Mouse (Mus musculus): ENCODE data around the gene Prcp. TPM values are rescaled to one million over a fixed set of nuclear protein-coding genes. Genes with fewer than 3 reads are reported as not detected.

Gene Prcp
- 20.1 and 22.1 TPM in 2 replicates for total RNA-seq (2014; rRNA removed)
- 12.8 and 14.3 TPM in 2 replicates for polyA plus RNA-seq (2015; fragmentation: Nextera tagmentation; extraction: Ambion mirVana)

- peak within 1 kb of the TSS; percentile 80 for H3K4me2 ChIP-seq (ENCODE audit: low read depth, low read length, poor library complexity, severe bottlenecking)
- no peaks in the 10 kb centered on the region for H3K27me3 ChIP-seq (ENCODE audit: insufficient read depth, low read length)
- no peaks in the 10 kb centered on the region for H3K36me3 ChIP-seq (ENCODE audit: insufficient read depth, low read length)
- DNase-seq (ENCODE audit: low spot score) (peak; percentile 96), ATAC-seq (ENCODE audit: low FRiP score) (peak; percentile 92)
- H3K4me1 ChIP-seq (ENCODE audit: insufficient read depth, low read length) = 0 out of 2 replicates have a peak, but pooled peaks cover 4% of the 10 kb centered on the region
- peak within 1 kb of the TSS; percentile 81 for H3K9ac ChIP-seq (replicated peaks; ENCODE audit: low read length, poor library complexity, severe bottlenecking)
- H3K9me3 ChIP-seq (ENCODE audit: low read length) = no peaks in the 10 kb centered on the region
- peak within 1 kb of the TSS; percentile 49 for H3K4me3 ChIP-seq (ENCODE audit: low read depth, low read length)
- under 1% methylated on average over 53 of the region's 53 CpGs for WGBS
- peak; percentile 94 for TF ChIP-seq CTCF (IDR thresholded peaks at IDR 0.05)
- H3K27ac ChIP-seq (ENCODE audit: low read depth, low read length) = peak within 1 kb of the TSS; percentile 94
These were observed at the start of gene Prcp, which contains the start of gene Ddias for GRCm38 (mm10) chr7:92874116-92874675. TSS of gene Prcp (plus strand) at chr7:92874470. TSS of gene Ddias (minus strand) at chr7:92874247.

DNA sequence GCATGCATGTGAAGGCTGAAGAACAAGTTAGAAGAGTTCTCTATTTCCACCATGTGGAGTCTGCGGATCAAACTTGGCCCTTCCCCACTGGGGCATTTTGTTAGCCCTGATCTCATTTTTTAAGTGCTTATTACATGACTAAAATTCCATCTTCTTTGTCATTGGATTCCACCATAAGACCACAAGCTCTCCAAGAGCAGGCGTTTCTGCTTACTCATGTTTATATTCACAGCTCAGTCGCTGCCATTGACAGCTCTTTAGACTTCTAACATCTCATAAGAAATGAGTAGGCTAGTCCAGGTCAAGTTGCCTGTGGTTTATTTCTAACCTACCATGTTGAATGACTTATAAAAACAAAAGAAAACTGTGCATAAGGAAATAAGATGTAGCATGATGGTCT, 48.0 kb upstream of the Prcp start:
- Histone ChIP-seq H3K27ac (ENCODE audit: low read depth, low read length) (no peak overlapping the region), H3K27me3 (ENCODE audit: insufficient read depth, low read length) (no peaks in the 10 kb centered on the region), H3K4me3 (ENCODE audit: low read depth, low read length) (no peak overlapping the region), H3K4me1 (ENCODE audit: insufficient read depth, low read length) (no peaks in the 10 kb centered on the region), H3K4me2 (ENCODE audit: low read depth, low read length, poor library complexity, severe bottlenecking) (no peak overlapping the region), H3K9ac (replicated peaks; ENCODE audit: low read length, poor library complexity, severe bottlenecking) (no peak overlapping the region), H3K36me3 (ENCODE audit: insufficient read depth, low read length) (no peaks in the 10 kb centered on the region), H3K9me3 (ENCODE audit: low read length) (no peaks in the 10 kb centered on the region)
- ATAC-seq (ENCODE audit: low FRiP score) (no peak), DNase-seq (ENCODE audit: low spot score) (no peak)
- TF ChIP-seq CTCF (IDR thresholded peaks at IDR 0.05) = no peak
- WGBS = 90% methylated on average over 3 of the region's 3 CpGs

GRCm38 (mm10) chr7:92827981-92828380, 46.3 kb upstream of the Prcp start:
- Histone ChIP-seq H3K27me3 (ENCODE audit: insufficient read depth, low read length) (no peaks in the 10 kb centered on the region), H3K9me3 (ENCODE audit: low read length) (no peaks in the 10 kb centered on the region), H3K27ac (ENCODE audit: low read depth, low read length) (no peak overlapping the region), H3K9ac (replicated peaks; ENCODE audit: low read length, poor library complexity, severe bottlenecking) (no peak overlapping the region), H3K4me1 (ENCODE audit: insufficient read depth, low read length) (no peaks in the 10 kb centered on the region), H3K36me3 (ENCODE audit: insufficient read depth, low read length) (no peaks in the 10 kb centered on the region), H3K4me3 (ENCODE audit: low read depth, low read length) (no peak overlapping the region), H3K4me2 (ENCODE audit: low read depth, low read length, poor library complexity, severe bottlenecking) (no peak overlapping the region)
- WGBS = 36% methylated on average over 3 of the region's 3 CpGs
- peak; percentile 69 for TF ChIP-seq CTCF (IDR thresholded peaks at IDR 0.05)
- peak; percentile 63 for DNase-seq (ENCODE audit: low spot score)
- ATAC-seq (ENCODE audit: low FRiP score) = no peak

GRCm38 (mm10) chr7:92832395-92832794, 41.9 kb upstream of the Prcp start:
- Histone ChIP-seq H3K9me3 (ENCODE audit: low read length) (no peaks in the 10 kb centered on the region), H3K9ac (replicated peaks; ENCODE audit: low read length, poor library complexity, severe bottlenecking) (no peak overlapping the region), H3K27me3 (ENCODE audit: insufficient read depth, low read length) (no peaks in the 10 kb centered on the region), H3K4me3 (ENCODE audit: low read depth, low read length) (no peak overlapping the region), H3K4me1 (ENCODE audit: insufficient read depth, low read length) (no peaks in the 10 kb centered on the region), H3K27ac (ENCODE audit: low read depth, low read length) (no peak overlapping the region), H3K4me2 (ENCODE audit: low read depth, low read length, poor library complexity, severe bottlenecking) (no peak overlapping the region), H3K36me3 (ENCODE audit: insufficient read depth, low read length) (peaks cover 8% of the 10 kb centered on the region; the same call in 1 of the 2 replicates)
- TF ChIP-seq CTCF (IDR thresholded peaks at IDR 0.05) = no peak
- 97% methylated on average over 6 of the region's 6 CpGs for WGBS
- DNase-seq (ENCODE audit: low spot score) = no peak
- no peak for ATAC-seq (ENCODE audit: low FRiP score)

GRCm38 (mm10) chr7:92834391-92834790, 39.9 kb upstream of the Prcp start:
- Histone ChIP-seq H3K27me3 (ENCODE audit: insufficient read depth, low read length) (no peaks in the 10 kb centered on the region), H3K9ac (replicated peaks; ENCODE audit: low read length, poor library complexity, severe bottlenecking) (no peak overlapping the region), H3K4me3 (ENCODE audit: low read depth, low read length) (no peak overlapping the region), H3K36me3 (ENCODE audit: insufficient read depth, low read length) (peaks cover 8% of the 10 kb centered on the region; the same call in 1 of the 2 replicates), H3K4me1 (ENCODE audit: insufficient read depth, low read length) (no peaks in the 10 kb centered on the region), H3K4me2 (ENCODE audit: low read depth, low read length, poor library complexity, severe bottlenecking) (no peak overlapping the region), H3K9me3 (ENCODE audit: low read length) (no peaks in the 10 kb centered on the region), H3K27ac (ENCODE audit: low read depth, low read length) (no peak overlapping the region)
- no peak for DNase-seq (ENCODE audit: low spot score)
- 95% methylated on average over 2 of the region's 2 CpGs for WGBS
- TF ChIP-seq CTCF (IDR thresholded peaks at IDR 0.05) = no peak
- no peak for ATAC-seq (ENCODE audit: low FRiP score)

- no peaks in the 10 kb centered on the region for H3K9me3 ChIP-seq (ENCODE audit: low read length)
- H3K9ac ChIP-seq (replicated peaks; ENCODE audit: low read length, poor library complexity, severe bottlenecking) = no peak overlapping the region
- ATAC-seq (ENCODE audit: low FRiP score) (no peak), DNase-seq (ENCODE audit: low spot score) (no peak)
- no peaks in the 10 kb centered on the region for H3K4me1 ChIP-seq (ENCODE audit: insufficient read depth, low read length)
- no peak overlapping the region for H3K4me3 ChIP-seq (ENCODE audit: low read depth, low read length)
- no peak overlapping the region for H3K27ac ChIP-seq (ENCODE audit: low read depth, low read length)
- 83% methylated on average over 3 of the region's 3 CpGs for WGBS
- peaks cover 8% of the 10 kb centered on the region; the same call in 1 of the 2 replicates for H3K36me3 ChIP-seq (ENCODE audit: insufficient read depth, low read length)
- no peak for TF ChIP-seq CTCF (IDR thresholded peaks at IDR 0.05)
- H3K4me2 ChIP-seq (ENCODE audit: low read depth, low read length, poor library complexity, severe bottlenecking) = no peak overlapping the region
- no peaks in the 10 kb centered on the region for H3K27me3 ChIP-seq (ENCODE audit: insufficient read depth, low read length)
These were observed 37.8 kb upstream of the Prcp start for GRCm38 (mm10) chr7:92836447-92836846.

All from midbrain, postnatal 0 days (tissue).